In the genomic region with DNA sequence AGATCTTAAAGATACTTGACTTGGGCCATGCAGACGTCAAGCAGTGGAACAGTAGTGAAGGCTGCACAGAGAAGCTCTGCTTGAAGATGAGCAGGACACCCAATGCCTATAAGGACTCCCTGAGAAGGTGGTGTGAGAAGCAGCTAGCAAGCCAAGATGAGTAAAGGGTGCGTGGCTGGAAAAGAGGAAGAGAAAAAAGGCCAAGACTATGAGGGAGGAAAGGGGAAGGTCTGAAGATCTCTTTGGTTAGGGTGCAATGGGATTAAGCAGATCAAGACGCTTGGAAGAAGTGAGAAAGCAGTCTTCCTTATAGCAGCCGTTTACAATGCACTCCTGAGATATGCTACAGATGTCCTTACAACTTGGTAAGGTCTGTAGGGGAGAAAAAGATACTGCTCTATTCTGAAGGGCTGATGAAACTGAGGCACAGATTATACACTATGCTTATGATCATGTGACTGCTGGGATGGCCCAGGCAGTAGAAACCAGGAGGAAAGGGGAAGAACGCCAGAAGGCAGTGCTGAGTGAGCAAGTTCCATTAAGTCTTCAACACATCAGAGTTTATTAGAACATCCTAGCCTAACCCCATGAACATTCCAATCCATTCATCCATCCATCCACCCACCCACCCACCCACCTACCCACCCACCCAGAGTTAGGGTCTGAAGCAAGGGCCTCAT, we compare ENCODE assay signal across 23 mouse cellular contexts. TPM values are rescaled to one million over a fixed set of nuclear protein-coding genes. Genes with fewer than 3 reads are reported as not detected.
DNase-seq lines count a peak whose midpoint lies in the region; ATAC-seq and TF ChIP-seq lines count a peak whose summit lies in the region.
"Had no signal": no experiment of that assay in that cellular context is flagged by ENCODE, and none has a peak within 500 bp of the region (broad histone marks: within the 10 kb centered on the region; RNA-seq: fewer than 3 reads in every experiment).

No protein-coding gene starts in this region.

- DNase-seq in kidney, adult 18-20 months = peak; percentile 1
- no peak for DNase-seq in kidney, postnatal 10 days
- DNase-seq in MEL (ENCODE audit: low read depth, low spot score) = peak; percentile 63
- DNase-seq in T-cell, adult 2 months (ENCODE audit: low spot score) = no peak
- no peak for DNase-seq in adrenal gland, adult 2 months
- DNase-seq in cerebellum, postnatal 10 days = no peak
- DNase-seq: adrenal gland, postnatal 10 days; B cell, adult 2 months; cerebellum, adult 18-20 months; cerebellum, adult 9-11 months; embryo, embryonic 11 days; heart, postnatal 14 days had no signal

- H3K36me3 ChIP-seq in MEL (ENCODE audit: control insufficient read depth in 1 of 2, insufficient read depth in 2 of 2, low read length in 2 of 2) = peaks cover 10 to 13% of the 10 kb centered on the region in 2 experiments

- no peak for TF ChIP-seq RAD21 in MEL (IDR thresholded peaks at IDR 0.05; ENCODE audit: low read depth, low read length)

- TF ChIP-seq CTCF in MEL (IDR thresholded peaks at IDR 0.05 in 2 of 3, conservative IDR thresholded peaks at IDR 0.05 in 1 of 3; ENCODE audit: control insufficient read depth in 1 of 3, insufficient read depth in 1 of 3, low read depth in 2 of 3, low read length in 3 of 3, poor library complexity in 1 of 3, severe bottlenecking in 1 of 3) = no peak

- 0 out of 4 replicates have a peak, but pooled peaks of 1 of the 2 experiments have one; percentile 15 for TF ChIP-seq EP300 in MEL (IDR thresholded peaks at IDR 0.05; ENCODE audit: low read depth in 1 of 2, low read length in 2 of 2)

- H3K9me3 ChIP-seq in MEL (replicated peaks; ENCODE audit: insufficient read depth, low read length) = no peaks in the 10 kb centered on the region
- H3K9me3 ChIP-seq: embryonic facial prominence, embryonic 15.5 days; heart, embryonic 15.5 days; hindbrain, embryonic 15.5 days had no signal

- H3K4me3 ChIP-seq in MEL (ENCODE audit: control insufficient read depth in 1 of 2, insufficient read depth in 1 of 2, low read depth in 2 of 2, low read length in 2 of 2) = no peak overlapping the region
- H3K4me3 ChIP-seq: embryonic facial prominence, embryonic 15.5 days; erythroblast, embryonic 14.5 days; forebrain, embryonic 10.5 days; heart, embryonic 10.5 days; heart, embryonic 15.5 days; hindbrain, embryonic 15.5 days had no signal

- ATAC-seq in common myeloid progenitor, adult 5-6 weeks (replicated peaks; ENCODE audit: low read depth, poor library complexity, severe bottlenecking) = peak; percentile 50; the same call in 1 of the 2 replicates
- ATAC-seq in megakaryocyte progenitor cell, adult 5-6 weeks (replicated peaks; ENCODE audit: poor library complexity) = peak; percentile 65
- ATAC-seq: CD4-positive, CD25-positive, alpha-beta regulatory T cell, adult 4 months; forebrain, embryonic 14.5 days; intestine, embryonic 16.5 days had no signal

- H3K4me1 ChIP-seq in MEL (ENCODE audit: control insufficient read depth in 1 of 2, insufficient read depth in 2 of 2, low read length in 2 of 2) = peaks cover 0 to 2% of the 10 kb centered on the region in 2 experiments; a peak in 2 of 4 replicates
- H3K4me1 ChIP-seq: embryonic facial prominence, embryonic 15.5 days; forebrain, embryonic 10.5 days; heart, embryonic 15.5 days; hindbrain, embryonic 15.5 days had no signal

- H3K27me3 ChIP-seq in MEL (ENCODE audit: control insufficient read depth in 1 of 2, insufficient read depth in 2 of 2, low read length in 2 of 2) = no peaks in the 10 kb centered on the region
- H3K27me3 ChIP-seq: embryonic facial prominence, embryonic 15.5 days; heart, embryonic 15.5 days; hindbrain, embryonic 15.5 days had no signal

- no peak for TF ChIP-seq POLR2A in MEL (IDR thresholded peaks at IDR 0.05; ENCODE audit: control insufficient read depth in 1 of 2, insufficient read depth in 1 of 2, low read depth in 1 of 2, low read length in 2 of 2, poor library complexity in 1 of 2)

- peak overlapping the region; percentile 14; the same call in 1 of the 2 replicates for H3K27ac ChIP-seq in MEL (ENCODE audit: control insufficient read depth, low read depth, low read length)
- H3K27ac ChIP-seq: embryonic facial prominence, embryonic 15.5 days; forebrain, embryonic 10.5 days; heart, embryonic 10.5 days; heart, embryonic 15.5 days; hindbrain, embryonic 15.5 days had no signal

- H3K79me2 ChIP-seq in MEL (ENCODE audit: control insufficient read depth, insufficient read depth, low read length, poor library complexity) = no peaks in the 10 kb centered on the region

- no peak overlapping the region for H3K9ac ChIP-seq in MEL (ENCODE audit: control insufficient read depth, low read depth, low read length, poor library complexity, severe bottlenecking)
- H3K9ac ChIP-seq: embryonic facial prominence, embryonic 15.5 days; heart, embryonic 15.5 days; hindbrain, embryonic 15.5 days had no signal

TF ChIP-seq in MEL, 35 proteins besides CTCF, POLR2A, EP300 and RAD21:
- TF ChIP-seq USF1 (IDR thresholded peaks at IDR 0.05; ENCODE audit: low read depth, low read length) (peak; percentile 85), GABPA (IDR thresholded peaks at IDR 0.05; ENCODE audit: low read depth, low read length) (no peak)
TF ChIP-seq in MEL: peak in this region for 1.

RNA-seq across cellular contexts. Expression of gene Calml4, which starts 55.6 kb away (rescaled TPM):
- total RNA-seq in MEL (2012; rRNA removed) = 0.62 and 1.0 TPM in 2 replicates
- 1 to 10 TPM in 1 of 2 experiments, not detected in 1; 4.6 TPM for polyA plus RNA-seq in MEL (2012; ENCODE audit: insufficient read depth in 1 of 2, insufficient read length in 2 of 2, low read depth in 1 of 2, low replicate concordance in 2 of 2, missing spikeins in 1 of 2)
- 9.4 TPM in 1 of 2 replicates, not detected in the other for total RNA-seq in common myeloid progenitor, adult 5-6 weeks (2017)
- 1.4 and 2.1 TPM in 2 replicates for total RNA-seq in megakaryocyte progenitor cell, adult 5-6 weeks (2015)
- total RNA-seq in megakaryocyte progenitor cell, adult 5-6 weeks (2017) = 1.6 and 2.8 TPM in 2 replicates
- 10 to 100 TPM in 1 of 2 experiments, 1 to 10 TPM in 1; 7.8 to 12.0 TPM for total RNA-seq in adrenal gland, adult 2 months (2021)
- 0.77 and 0.97 TPM in 2 replicates for polyA plus RNA-seq in adrenal gland, adult 2 months (2012; rRNA removed)
- polyA plus RNA-seq: erythroblast, embryonic 14.5 days had no signal

Comparison
In these comparisons a context has a peak if more than half of its experiments do, and no peak if none do; other contexts are left out.
1. DNase-seq: peak in kidney, adult 18-20 months (single experiment) and MEL (single experiment); none in kidney, postnatal 10 days (single experiment), T-cell, adult 2 months (single experiment), adrenal gland, adult 2 months (single experiment) and cerebellum, postnatal 10 days (0 of 2).